Mouse (Mus musculus) liver, adult 10 weeks (tissue): ENCODE results near the gene Srr. TPM values are rescaled to one million over a fixed set of nuclear protein-coding genes. Genes with fewer than 3 reads are reported as not detected.

Experiments used
- polyA plus RNA-seq: library from polyadenylated mRNA; stranded (reverse); fragments of 350-450 nt; fragmentation: Illumina TruSeq; extraction: RNeasy Lipid Tissue Mini Kit (QIAGEN cat#74804); gene quantifications from one replicate; pipeline ENCODE4 v1.2.3, GENCODE M21; 2014; ENCODE audit warnings: low read depth, low replicate concordance

Gene Srr
- polyA plus RNA-seq: 120 TPM

GRCm38 (mm10) chr11:74925577-74926387 lies at the start of gene Srr, which contains the start of gene Smg6:
TSS of gene Srr (minus strand) at chr11:74925948.
TSS of gene Smg6 (plus strand) at chr11:74925823.

GRCm38 (mm10) chr11:74897678-74898516 lies 27.9 kb downstream of the Srr start, which contains the start of gene Tsr1:
TSS of gene Tsr1 (plus strand) at chr11:74898071.

GRCm38 (mm10) chr11:74896901-74897677 lies 28.7 kb downstream of the Srr start, which contains the start of gene Sgsm2:
TSS of gene Sgsm2 (minus strand) at chr11:74897060.

Other genes starting within 250 kb of the Srr start
- 162 TPM for gene Pafah1b1, start 201.3 kb downstream of the Srr start, polyA plus RNA-seq
- gene Mettl16, start 155.1 kb downstream of the Srr start, polyA plus RNA-seq: 13.4 TPM
- 1.2 TPM for gene Mnt, start 95.0 kb downstream of the Srr start, polyA plus RNA-seq
- gene Sgsm2, start 28.9 kb downstream of the Srr start, polyA plus RNA-seq: 0.50 TPM
- gene Tsr1, start 27.9 kb downstream of the Srr start, polyA plus RNA-seq: 11.1 TPM
- gene Smg6, start 125 bp downstream of the Srr start, polyA plus RNA-seq: 6.3 TPM
- gene Hic1, start 243.6 kb upstream of the Srr start, polyA plus RNA-seq: not detected